Mouse (Mus musculus) adrenal gland, postnatal 36 days (tissue): ENCODE results near the gene Capn15. TPM values are rescaled to one million over a fixed set of nuclear protein-coding genes. Genes with fewer than 3 reads are reported as not detected.

Experiments used
- DNase-seq, 2 experiments: peaks; one replicate each; pipeline ENCODE4 v3.0.0; 2021; ENCODE audit warnings: mixed read lengths in 1 of 2
- total RNA-seq, 2 experiments: library from RNA; stranded (reverse); gene quantifications; 2 replicates each; pipeline ENCODE4 v1.2.3; 2021

Gene Capn15
- total RNA-seq, 2 experiments from 2014 or later: 16.7 to 23.8 TPM

DNA sequence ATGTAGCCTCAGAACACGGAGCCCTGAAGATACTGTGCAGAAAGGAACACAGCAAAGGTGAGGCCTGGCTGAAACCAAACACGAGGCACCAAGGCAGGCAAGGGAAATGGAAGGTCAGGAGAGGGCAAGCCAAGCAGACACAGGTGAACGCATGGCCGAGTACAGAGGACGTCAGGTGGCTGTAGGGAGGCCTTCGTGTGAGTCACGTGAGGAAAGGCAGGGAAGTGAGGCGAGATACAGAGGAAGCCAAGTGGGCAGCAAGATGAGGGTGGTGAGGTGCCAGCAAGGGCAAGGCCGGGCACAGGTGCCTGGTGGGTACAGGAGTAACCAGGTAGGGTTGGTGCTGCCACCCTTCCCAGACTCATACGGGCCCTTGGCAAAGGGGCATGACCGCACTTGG, 12.8 kb upstream of the Capn15 start:
- no peak for DNase-seq

DNA sequence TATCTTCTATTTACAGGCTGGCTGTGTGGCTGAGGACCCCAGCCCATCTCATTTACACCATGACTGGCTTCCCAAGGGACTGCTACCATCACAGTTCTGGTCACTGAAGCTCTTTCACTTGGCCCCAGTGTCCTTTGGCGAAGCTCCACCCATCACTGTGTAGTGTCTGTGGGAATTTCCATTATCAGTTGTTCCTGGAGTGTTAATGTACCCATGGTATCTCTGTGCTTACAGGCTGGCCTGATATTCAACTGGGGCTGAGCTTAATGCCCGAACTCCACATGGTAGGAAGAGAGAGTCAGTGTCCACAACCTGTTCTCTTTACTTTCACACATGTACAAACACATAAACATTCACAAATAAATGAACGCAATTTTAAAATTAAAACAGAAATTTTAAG, 7.9 kb upstream of the Capn15 start:
- DNase-seq: no peak

DNA sequence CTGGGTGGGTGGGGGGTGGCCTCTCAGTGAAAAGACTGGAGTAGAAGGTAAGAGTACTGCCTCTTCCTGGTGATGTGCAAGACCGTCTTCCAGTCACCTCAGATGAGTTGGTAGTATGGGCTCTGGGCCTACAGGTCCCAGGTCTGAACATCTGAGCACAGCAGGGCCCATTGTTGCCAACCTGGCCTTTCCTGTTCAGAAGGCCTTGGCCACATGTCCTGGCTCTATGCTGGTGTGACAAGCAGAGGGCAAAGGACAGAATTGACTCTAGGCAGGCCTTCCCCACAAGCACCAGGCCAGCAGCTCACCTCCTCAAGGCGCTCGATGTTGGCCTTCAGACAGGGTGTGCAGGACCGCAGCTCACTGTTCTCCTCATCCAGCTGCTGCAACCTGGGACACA, 6.7 kb upstream of the Capn15 start:
- DNase-seq: no peak

DNA sequence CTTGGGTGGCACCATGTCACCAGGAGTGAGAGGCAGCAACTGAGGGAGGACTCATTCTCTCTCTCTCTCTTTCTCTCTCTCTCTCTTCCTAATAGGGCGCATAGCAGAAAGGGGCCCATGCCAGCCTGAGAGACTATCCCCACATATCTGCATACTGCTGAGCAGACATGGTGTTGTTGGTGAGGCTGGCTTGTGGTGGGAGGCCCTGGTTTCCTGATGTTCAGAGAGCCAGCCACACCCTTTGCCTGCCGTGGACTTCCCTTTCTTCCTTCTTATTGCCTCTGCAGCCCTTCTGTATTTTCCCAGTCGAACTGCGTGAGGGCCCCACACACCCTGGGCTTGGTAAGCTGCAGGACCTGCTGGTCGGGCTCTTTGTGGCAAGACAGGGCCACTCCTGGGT, 4.7 kb upstream of the Capn15 start:
- no peak for DNase-seq

DNA sequence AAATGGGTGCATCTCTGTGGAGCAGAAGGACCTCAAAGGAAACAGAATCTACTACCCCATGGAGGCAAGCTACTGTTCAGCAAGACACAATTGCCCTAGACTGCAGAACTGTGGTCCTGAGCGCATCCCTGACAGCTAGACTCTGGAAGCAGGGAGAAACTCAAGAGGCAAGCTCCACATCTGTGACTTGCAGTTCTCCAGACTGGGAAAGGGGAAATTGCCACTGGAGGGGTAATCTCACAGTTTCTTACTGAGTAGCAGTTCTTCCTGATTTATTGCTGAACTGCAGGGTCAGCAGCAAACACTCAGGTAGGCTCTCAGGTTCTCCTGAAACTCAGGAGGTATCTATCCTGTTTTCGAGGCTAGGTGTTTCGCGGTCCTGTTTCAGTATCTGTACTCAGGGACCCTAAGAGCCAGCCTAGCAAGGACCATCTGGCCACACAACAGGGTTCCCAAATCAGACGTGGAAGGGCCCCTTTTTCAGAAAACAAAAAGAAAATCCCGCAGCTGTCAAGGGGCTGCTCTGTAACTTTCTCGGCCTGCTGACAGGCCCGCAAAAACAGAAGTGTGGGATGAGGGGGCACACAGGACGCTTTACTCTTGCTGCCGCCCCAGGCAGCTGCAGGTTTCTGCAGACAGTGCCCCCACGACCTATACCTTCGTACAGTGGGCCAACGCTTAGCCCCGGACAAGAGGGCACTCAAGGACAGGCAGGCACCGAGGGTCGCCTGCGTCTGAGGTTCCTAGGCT, 865 bp downstream of the Capn15 start:
- no peak for DNase-seq

DNA sequence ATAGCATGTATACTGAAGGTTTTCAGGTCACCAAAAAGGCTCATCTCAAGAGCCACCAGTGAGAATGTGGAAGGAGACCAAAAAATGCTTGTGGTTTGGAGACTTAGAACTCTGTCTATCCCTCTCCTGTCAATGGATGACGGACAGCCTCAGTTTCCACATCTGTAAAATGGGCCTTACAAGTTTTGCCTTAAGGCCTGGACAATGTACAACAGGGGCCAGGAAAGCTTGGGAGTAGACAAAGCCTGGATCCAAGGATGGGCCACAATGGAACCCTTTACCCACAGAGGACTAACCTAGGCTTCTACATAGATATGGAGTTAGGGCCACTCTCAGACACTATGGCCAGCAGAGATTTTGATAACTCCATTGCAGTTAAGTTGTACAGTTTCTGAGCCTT, 1.5 kb downstream of the Capn15 start:
- DNase-seq: no peak

DNA sequence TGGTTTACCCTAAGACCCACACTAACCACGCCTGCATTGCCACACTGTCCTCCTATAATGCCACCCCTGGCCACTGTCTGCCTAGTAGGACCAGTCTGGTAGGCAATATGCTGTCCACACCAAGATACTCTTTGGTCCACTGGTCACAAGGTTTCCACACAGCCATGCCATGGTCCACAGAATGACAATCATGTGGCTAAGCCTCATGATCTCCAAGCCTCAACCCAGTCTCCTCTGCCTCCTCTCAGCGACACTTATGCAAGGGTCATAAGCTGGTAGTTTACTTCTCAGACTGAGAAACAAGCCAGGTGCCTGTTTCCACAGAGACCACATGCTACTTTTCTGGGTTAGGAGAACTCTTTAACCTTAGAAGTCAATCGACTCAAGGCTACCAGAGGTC, 2.7 kb downstream of the Capn15 start:
- no peak for DNase-seq

DNA sequence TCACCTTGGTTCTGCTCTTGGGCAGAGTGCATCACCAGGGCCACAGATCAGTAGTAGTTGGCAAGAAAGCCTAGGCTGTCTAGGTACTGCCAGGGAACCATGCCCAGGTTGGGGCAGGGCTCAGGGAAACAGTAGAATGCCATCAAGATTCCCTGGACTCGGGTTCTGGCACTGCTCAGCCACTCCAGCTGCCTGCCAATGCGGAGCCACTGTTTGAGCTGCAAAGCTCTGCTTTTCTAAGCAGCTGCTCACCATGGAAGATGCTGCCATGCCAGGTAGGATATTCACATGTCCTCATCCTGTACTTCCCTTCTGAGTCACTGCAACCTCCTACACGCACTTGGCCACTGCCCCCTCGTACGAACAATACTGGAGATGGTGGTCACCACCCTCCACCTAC, 4.7 kb downstream of the Capn15 start:
- peak in 1 of 2 experiments; percentile 42 for DNase-seq

DNA sequence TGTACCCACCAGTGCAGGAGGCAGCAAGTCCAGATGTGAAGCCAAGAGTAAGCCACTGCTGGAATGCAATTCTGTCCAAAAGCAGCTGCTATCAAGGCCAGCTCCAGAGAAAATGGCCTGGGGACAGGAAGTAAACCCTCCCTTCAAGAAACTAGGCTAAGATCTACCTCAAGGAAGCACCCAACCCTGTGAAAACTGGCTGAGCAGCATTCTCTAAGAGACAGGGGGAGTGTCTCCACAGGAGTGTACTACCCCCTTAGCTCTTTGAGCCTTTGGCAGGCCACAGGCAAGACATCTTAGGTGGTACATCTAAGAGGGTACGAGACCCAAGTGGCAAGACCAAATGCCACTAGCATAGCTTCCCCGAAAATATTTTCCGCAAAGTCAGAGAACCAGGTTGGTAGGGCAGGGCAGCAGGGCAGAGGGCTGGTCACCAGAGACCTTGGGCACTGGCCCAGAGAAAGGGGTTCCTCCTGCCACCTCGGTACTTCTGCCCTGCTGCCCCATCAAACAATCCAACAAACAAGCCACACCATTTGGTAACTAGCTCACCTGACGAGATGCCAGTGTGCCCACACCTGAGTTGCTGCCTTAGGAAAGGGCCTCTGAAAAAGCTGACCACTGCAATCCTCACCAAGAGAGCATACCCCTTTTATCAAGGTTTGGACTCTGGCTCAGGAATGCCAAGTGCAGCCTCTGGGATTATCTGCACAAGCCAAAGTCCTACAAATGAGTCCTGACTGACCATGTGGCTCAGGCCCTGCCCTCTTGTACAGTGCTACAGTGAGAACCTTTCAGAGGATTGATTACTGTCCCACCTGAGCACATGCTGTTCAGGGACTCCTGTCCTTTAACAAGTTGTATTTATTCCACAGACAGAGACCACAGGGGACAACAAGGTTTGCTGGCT, 5.5 kb downstream of the Capn15 start:
- no peak for DNase-seq

DNA sequence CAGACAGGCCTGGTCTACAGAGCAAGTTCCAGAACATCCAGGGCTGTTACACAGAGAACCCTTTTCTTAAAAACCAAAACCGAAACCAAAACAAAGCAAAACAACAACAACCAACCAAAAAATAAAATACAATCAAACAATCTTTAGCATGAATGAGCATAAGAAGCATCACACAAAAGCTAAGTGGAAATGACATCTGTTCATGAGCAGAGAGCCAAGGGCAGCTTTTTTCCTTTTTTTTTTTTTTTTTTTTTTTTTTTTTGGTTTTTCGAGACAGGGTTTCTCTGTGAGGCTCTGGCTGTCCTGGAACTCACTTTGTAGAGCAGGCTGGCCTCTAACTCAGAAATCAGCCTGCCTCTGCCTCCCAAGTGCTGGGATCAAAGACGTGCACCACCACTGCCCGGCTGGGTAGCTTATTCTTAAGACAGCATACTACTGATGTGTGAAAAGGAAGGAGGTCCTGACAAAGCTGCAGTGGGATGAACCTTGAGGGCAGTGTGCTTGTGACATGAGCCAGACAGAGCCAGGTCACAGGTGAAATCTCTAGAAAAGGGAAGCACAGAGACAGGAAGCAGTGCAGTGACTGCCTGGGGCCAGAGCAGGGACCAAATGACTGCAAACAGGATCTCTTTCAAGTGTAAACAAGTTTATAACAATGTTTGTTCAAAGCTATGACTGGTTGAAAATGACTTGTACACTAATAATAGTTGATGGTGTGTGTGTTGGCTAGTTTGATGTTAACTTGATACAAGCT, 14.5 kb downstream of the Capn15 start:
- no peak for DNase-seq

DNA sequence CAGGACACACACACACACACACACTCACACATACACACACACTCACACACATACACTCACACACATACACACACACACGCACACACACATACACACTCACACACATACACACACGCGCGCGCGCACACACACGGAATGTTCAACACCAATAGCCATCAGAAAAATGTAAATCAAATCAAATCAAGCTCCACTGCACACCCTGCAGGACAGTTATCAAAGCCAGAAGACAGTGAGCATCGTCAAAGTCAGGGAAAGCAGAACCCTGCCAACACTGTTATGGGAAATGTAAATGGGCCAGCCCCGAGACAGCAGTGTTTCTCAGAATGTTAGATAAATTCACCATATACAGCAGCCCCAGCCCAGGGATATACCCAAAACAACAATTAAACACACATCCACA, 15.1 kb downstream of the Capn15 start:
- DNase-seq: no peak

DNA sequence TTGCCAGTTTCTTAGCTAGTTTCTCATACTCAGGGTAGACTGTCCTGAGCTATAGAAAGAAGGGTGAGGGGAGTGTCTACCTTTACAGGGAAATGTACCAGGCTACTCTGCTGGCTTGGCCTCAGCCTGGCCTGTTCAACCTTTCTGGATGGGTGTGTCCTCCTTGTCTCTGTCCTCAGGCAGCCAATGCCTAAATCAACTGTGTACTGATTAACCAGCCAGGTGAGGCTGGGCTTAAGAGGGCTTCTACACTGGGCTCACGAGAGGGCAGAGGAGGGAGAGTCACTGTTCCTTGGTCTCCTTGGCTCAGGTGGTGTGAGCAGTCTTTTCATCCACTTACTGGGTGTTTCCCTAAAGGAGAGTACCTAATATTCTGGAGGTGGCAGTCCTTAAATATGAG, 17.4 kb downstream of the Capn15 start:
- no peak for DNase-seq

DNA sequence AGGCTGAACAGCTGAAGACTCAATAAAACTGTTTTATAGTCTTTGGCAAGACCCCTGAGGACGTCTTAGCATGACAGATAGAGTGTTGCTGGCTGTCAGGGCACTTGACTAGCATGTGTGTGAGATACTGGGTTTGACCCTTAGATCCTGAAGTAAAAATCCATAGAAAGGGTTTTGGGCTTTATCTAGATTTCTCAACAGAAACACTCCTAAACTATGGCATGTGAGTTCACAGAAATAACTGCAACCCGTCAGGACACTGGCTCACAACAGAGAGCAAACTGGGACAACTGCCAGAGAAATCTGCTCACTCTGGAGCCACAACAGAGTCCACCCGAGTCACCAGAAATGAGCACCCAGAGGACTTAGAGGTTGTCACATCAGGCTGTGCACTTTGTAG, 17.9 kb downstream of the Capn15 start:
- peak in 1 of 2 experiments; percentile 19 for DNase-seq

DNA sequence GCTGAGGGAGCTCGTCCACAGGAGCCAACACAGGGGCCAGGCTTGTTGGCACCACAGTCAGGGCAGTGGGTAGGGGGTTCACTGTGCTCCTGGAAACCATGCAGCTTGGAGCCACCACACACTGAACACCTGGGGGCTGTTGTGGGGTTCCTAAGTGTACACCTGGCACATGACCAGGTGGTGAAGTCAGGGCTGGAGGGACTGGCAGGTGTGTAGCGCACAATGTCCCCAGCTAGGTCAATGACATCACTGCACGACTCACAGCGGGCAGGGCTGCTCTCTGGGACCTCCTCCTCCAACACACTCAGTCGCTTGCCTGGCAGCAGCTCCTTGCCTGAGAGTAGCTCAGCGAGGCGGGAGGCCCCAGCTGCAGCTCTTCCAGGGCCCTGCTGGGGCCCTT, 21.3 kb downstream of the Capn15 start:
- no peak for DNase-seq

DNA sequence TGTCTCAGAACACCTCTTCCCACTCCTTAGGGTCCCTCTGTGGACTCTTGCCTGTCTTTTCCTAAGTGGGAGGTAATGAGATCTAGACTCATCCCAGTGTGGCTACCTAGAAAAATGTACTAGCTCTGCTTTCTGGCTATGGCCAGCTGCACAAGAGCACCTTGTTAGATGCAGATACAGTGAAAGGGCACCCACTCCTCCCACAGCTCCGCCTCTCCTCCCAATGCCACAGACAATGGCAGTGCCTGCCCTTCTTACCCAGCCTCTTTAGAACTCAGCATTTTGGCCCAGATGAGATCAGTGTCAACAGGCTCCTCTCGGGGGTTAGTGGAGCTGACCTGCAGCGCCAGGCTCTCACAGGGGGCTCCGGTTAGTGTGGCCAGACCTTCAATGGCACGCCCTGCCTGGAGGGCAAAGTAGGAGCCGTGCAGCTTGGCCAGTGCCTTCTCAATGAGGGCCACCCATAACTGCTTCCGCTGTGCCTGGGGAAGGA, 23.1 kb downstream of the Capn15 start:
- no peak for DNase-seq

DNA sequence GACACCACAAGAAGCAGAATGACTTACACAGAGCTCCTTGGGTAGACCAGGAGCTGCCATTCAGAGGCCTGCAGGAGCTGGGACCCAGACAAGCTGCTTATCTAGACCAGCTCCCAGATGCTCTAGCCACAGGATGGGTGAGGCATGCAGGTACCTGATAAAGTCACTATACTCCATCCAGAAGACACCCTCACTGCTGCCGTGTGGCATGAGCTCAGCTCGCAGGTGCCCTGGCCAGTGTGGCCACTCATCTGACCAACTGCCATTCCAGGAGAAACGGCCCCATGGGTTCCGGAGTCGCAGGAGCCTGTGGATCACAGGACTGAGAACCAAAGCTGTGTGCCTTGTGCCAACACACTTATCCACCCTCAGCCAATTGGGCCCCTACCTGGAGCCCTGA, 24.0 kb downstream of the Capn15 start:
- DNase-seq: no peak

DNA sequence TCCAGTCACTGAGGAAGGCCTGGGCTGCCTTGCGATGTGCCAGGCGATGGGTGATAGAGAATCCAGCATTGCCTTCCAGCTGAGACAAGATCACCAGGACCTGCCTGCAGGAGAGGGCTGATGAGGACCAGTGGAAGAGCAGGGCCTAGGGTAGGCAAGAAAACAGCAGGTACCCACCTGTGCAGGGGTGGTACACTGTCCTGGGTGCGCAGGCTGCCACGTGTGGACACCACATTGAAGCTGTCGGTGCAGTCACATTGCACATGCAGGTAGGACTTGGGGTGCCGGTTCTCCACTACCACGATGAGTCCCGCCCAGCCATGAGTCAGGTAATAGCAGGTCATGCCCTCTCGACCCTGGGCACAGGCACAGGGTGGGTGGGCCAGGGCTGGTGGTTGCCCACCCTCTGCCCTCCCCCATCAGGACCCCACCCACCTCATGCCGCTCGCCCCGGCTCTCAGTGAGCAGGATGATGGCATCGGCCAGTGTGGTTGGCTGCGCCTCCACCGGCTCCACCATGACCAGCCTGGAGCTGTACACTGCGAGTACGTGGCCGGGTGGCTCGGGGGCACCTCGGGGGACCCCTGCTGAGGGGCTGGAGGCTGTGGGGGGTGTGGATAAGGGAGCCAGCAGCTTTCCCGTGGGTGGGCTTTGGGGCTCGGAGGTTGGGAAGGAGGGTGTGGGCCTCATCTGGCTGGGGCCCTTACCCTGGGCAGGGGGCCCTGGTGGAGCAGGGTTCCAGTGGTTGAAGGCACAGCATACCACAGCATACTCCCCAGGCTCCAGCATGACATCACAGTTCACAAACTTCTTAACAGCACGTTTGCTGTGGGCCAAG, 25.7 kb downstream of the Capn15 start:
- no peak for DNase-seq

DNA sequence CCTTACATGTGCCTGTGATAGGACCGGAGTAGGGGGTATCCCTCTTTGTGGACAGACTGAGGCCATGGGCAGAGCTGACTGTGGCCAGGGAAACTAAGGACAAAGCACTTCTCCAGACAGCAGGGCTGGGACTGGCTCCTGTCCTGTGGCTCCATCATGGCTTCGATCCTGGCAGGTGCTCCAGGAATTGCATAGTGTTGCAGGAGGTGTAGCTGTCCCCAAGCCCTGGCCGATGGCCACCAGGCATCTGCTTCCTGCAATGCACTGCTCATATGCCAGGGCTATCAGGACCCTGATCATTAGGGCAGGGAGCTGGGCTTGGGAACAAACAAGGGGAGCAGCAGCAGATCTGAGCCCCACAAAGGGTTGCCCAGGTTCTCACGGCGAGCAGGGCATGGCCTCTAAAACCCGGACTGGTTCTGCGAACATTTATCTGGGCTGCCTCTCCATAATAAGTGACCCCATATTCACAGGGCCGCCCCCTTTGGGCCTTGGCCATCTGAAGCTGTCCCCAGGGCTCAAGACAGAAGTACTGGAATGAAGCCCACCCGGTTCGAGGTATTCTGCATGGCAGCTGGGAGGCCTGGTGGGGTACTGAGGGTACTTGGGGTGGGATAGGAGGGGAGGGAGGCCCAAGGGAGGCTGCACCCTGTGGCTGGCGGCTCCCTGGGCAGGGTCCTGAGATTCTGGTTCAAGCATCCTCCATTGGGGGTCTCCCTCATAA, 26.7 kb downstream of the Capn15 start:
- DNase-seq: no peak

DNA sequence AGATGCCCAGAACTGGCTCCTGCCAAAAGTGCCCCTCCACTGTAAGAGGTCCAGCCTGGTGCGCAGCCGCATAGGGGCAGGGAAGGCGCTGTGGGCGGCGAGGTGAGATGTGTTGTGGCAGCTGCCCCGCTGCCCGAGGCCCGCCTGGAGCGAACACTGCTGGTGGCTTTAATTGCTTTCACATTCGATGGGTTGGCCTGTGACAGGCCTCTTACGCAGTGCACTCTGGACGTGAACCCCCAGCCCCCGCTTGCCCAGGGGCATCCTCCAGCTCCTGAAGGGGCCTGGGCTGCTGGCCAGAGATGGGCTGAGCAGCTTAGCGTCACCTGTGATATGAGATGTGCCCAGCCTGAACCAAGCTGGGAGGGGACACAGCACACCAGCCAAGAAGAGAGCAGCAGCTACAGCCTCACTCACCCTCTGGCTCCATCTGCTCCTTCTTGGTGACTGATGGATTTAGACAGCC, 28.0 kb downstream of the Capn15 start:
- no peak for DNase-seq

DNA sequence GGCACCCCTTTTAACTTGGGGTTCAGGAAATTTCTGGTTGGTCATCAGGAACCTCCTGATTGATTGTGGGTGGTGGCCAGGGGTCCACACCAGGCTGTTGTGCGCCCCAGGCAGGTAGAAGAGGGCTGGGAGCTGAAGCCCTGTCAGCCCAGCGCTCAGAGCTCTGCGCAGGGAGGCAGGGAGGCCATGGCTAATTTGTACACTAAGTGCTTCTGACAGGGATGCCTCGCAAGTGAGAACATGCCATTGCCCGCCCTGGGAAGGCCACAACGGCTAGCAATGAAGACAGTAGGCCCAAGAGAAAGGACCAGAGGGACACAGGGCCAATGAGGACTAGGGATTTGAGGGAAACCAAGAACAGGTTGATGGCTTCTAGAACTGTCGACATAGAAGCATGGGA, 29.0 kb downstream of the Capn15 start:
- DNase-seq: no peak

DNA sequence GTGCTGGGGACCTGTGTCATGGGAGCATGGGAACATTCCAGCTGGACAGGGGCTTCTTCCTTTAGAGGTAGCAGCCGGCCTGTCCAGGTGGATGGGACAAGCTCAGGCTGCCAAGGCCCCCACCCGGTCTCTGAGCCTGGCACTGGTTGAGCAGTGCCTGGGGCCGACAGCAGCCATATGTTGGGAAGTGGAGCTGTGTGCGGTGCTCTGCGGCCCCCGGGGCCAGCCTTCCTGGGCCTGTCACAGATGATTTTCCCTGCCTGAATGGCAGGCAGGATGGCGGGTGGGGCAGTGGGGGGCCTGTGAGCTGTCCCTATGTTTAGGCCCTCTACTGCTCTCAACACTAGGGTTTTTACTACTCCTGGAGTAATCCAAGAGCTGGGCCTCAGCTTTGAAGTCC, 29.4 kb downstream of the Capn15 start:
- no peak for DNase-seq
